Mouse (Mus musculus) midbrain, embryonic 11.5 days (tissue): Measurements from ENCODE around the gene Ms4a10. TPM values are rescaled to one million over a fixed set of nuclear protein-coding genes. Genes with fewer than 3 reads are reported as not detected.
A peak's percentile ranks its signal among the peaks of the same experiment; 100 is the strongest.

Source experiments
- ATAC-seq: fragments of 200-750 bp; cut with Nextera tagmentation; 2 replicates; pipeline ENCODE4 v1.8.0; 2017; ENCODE audit warnings: moderate TSS enrichment, moderate library complexity; ENCODE audit not compliant: low FRiP score
- DNase-seq: peaks from one replicate; pipeline ENCODE4 v3.0.0; 2015; ENCODE audit warnings: low spot score; ENCODE audit errors: missing footprints
- H3K27ac ChIP-seq: fragments of 300-500 bp; sonication (generic); 2 replicates; pipeline ENCODE4 v1.5.1; 2014; ENCODE audit warnings: low read depth, low read length
- H3K27me3 ChIP-seq: fragments of 300-500 bp; sonication (generic); 2 replicates; pipeline ENCODE4 v1.6.1; 2014; ENCODE audit warnings: mild to moderate bottlenecking, low read length, moderate library complexity, mixed read lengths; ENCODE audit not compliant: control insufficient read depth, insufficient read depth
- H3K36me3 ChIP-seq: fragments of 300-500 bp; sonication (generic); 2 replicates; pipeline ENCODE4 v1.6.1; 2014; ENCODE audit warnings: mild to moderate bottlenecking, low read length, moderate library complexity, mixed read lengths; ENCODE audit not compliant: control insufficient read depth, insufficient read depth
- H3K4me1 ChIP-seq: fragments of 300-500 bp; sonication (generic); 2 replicates; pipeline ENCODE4 v1.6.1; 2014; ENCODE audit warnings: low read length; ENCODE audit not compliant: control insufficient read depth, insufficient read depth
- H3K4me2 ChIP-seq: fragments of 300-500 bp; sonication (generic); 2 replicates; pipeline ENCODE4 v1.6.1; 2014; ENCODE audit warnings: mild to moderate bottlenecking, moderate library complexity
- H3K4me3 ChIP-seq: fragments of 300-500 bp; sonication (generic); 2 replicates; pipeline ENCODE4 v1.5.1; 2014; ENCODE audit warnings: low read depth, low read length
- H3K9ac ChIP-seq: fragments of 300-500 bp; sonication (generic); 2 replicates; pipeline ENCODE4 v1.6.1; 2014; ENCODE audit warnings: low read length
- H3K9me3 ChIP-seq: fragments of 300-500 bp; sonication (generic); 2 replicates; pipeline ENCODE4 v1.6.1; 2016; ENCODE audit warnings: low read length; ENCODE audit not compliant: control insufficient read depth
- WGBS: fragments of 180-500 bp; shearing (Covaris S2); extraction: QIAGEN DNeasy Blood & Tissue Kit; methylation state at CpG from one replicate; pipeline ENCODE4 v1.1.7; 2014; 5-methylcytosine and 5-hydroxymethylcytosine counted together
- polyA plus RNA-seq: library from polyadenylated mRNA; unstranded; fragments of >200 nt; fragmentation: Nextera tagmentation; extraction: Ambion mirVana; gene quantifications from 2 replicates; pipeline ENCODE4 v1.2.1, GENCODE M21; 2014

The Ms4a10 gene
- polyA plus RNA-seq, 1 experiment from 2014 or later = not detected

- H3K27ac ChIP-seq = no peak overlapping the region
- H3K4me3 ChIP-seq = no peak overlapping the region
- no peak overlapping the region for H3K4me2 ChIP-seq
- no peak for ATAC-seq
- H3K9ac ChIP-seq = no peak overlapping the region
- H3K36me3 ChIP-seq = no peaks in the 10 kb centered on the region
- no peaks in the 10 kb centered on the region for H3K4me1 ChIP-seq
- no peak for DNase-seq
- no peaks in the 10 kb centered on the region for H3K27me3 ChIP-seq
- WGBS = 90% methylated on average over 1 of the region's 1 CpGs
- H3K9me3 ChIP-seq = no peaks in the 10 kb centered on the region
Observed at GRCm38 (mm10) chr19:10988563-10988962, 14.1 kb upstream of the Ms4a10 start.

- Histone ChIP-seq H3K27ac (no peak overlapping the region), H3K4me3 (no peak overlapping the region), H3K4me2 (no peak overlapping the region), H3K4me1 (no peaks in the 10 kb centered on the region), H3K9me3 (no peaks in the 10 kb centered on the region), H3K27me3 (no peaks in the 10 kb centered on the region), H3K36me3 (no peaks in the 10 kb centered on the region), H3K9ac (no peak overlapping the region)
- DNase-seq (no peak), ATAC-seq (no peak)
- 89% methylated on average over 4 of the region's 4 CpGs for WGBS
Observed at GRCm38 (mm10) chr19:10985889-10986288, 11.4 kb upstream of the Ms4a10 start.

GRCm38 (mm10) chr19:10984551-10984950 is 10.1 kb upstream of the Ms4a10 start:
- no peak for ATAC-seq
- no peaks in the 10 kb centered on the region for H3K9me3 ChIP-seq
- DNase-seq = no peak
- H3K4me2 ChIP-seq = no peak overlapping the region
- H3K9ac ChIP-seq = no peak overlapping the region
- H3K27ac ChIP-seq = no peak overlapping the region
- no peaks in the 10 kb centered on the region for H3K27me3 ChIP-seq
- WGBS = 82% methylated on average over 13 of the region's 13 CpGs
- H3K36me3 ChIP-seq = no peaks in the 10 kb centered on the region
- no peak overlapping the region for H3K4me3 ChIP-seq
- H3K4me1 ChIP-seq = peaks cover 1% of the 10 kb centered on the region; the same call in 1 of the 2 replicates

GRCm38 (mm10) chr19:10983146-10983545 is 8.7 kb upstream of the Ms4a10 start:
- Histone ChIP-seq H3K9ac (no peak overlapping the region), H3K27me3 (no peaks in the 10 kb centered on the region), H3K27ac (no peak overlapping the region), H3K36me3 (no peaks in the 10 kb centered on the region), H3K4me3 (no peak overlapping the region), H3K4me2 (peak overlapping the region; percentile 19; the same call in 1 of the 2 replicates), H3K4me1 (peaks cover 2% of the 10 kb centered on the region; the same call in 1 of the 2 replicates), H3K9me3 (no peaks in the 10 kb centered on the region)
- ATAC-seq (no peak), DNase-seq (peak; percentile 90)
- WGBS = 25% methylated on average over 14 of the region's 14 CpGs

- Histone ChIP-seq H3K4me3 (no peak overlapping the region), H3K4me1 (peaks cover 2% of the 10 kb centered on the region; the same call in 1 of the 2 replicates), H3K9ac (no peak overlapping the region), H3K9me3 (no peaks in the 10 kb centered on the region), H3K4me2 (no peak overlapping the region), H3K36me3 (no peaks in the 10 kb centered on the region), H3K27me3 (no peaks in the 10 kb centered on the region), H3K27ac (no peak overlapping the region)
- WGBS = 87% methylated on average over 5 of the region's 5 CpGs
- ATAC-seq (peak; percentile 15; the same call in 1 of the 2 replicates), DNase-seq (no peak)
Observed at GRCm38 (mm10) chr19:10980210-10980609, 5.7 kb upstream of the Ms4a10 start.

GRCm38 (mm10) chr19:10979184-10980168 is 5.0 kb upstream of the Ms4a10 start:
- Histone ChIP-seq H3K27ac (no peak overlapping the region), H3K36me3 (no peaks in the 10 kb centered on the region), H3K9me3 (no peaks in the 10 kb centered on the region), H3K27me3 (no peaks in the 10 kb centered on the region), H3K4me1 (peaks cover 2% of the 10 kb centered on the region; the same call in 1 of the 2 replicates), H3K4me2 (peak overlapping the region; percentile 12; the same call in 1 of the 2 replicates), H3K4me3 (no peak overlapping the region), H3K9ac (no peak overlapping the region; the same call in 1 of the 2 replicates)
- DNase-seq (peak; percentile 93), ATAC-seq (peak; percentile 70)
- WGBS = 11% methylated on average over 18 of the region's 18 CpGs

GRCm38 (mm10) chr19:10976318-10976717 is 1.8 kb upstream of the Ms4a10 start:
- H3K27me3 ChIP-seq = no peaks in the 10 kb centered on the region
- DNase-seq (no peak), ATAC-seq (no peak)
- H3K9me3 ChIP-seq = no peaks in the 10 kb centered on the region
- 61% methylated on average over 4 of the region's 4 CpGs for WGBS
- no peaks in the 10 kb centered on the region for H3K36me3 ChIP-seq
- peaks cover 2% of the 10 kb centered on the region; the same call in 1 of the 2 replicates for H3K4me1 ChIP-seq
- no peak overlapping the region for H3K4me3 ChIP-seq
- H3K9ac ChIP-seq = no peak overlapping the region
- H3K4me2 ChIP-seq = no peak overlapping the region
- H3K27ac ChIP-seq = no peak overlapping the region

DNA sequence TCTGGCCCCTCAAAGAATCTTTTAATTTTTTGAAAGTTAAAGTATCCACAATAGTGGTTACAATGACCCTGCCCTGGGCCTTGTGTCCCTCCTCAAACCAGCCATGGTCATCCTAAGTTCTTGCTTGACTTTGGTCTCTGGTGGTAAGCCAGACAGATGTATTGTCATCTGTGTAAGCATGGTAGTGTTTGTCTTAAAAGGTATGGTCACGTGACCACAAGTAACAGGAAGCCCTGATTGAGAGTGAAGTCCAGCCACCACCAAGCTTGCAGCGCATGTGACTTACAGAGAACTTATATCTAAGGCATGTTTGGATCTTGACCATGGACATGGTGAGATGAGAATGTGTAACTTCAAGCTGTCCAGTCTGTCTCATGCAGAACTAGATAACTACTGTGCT is 717 bp upstream of the Ms4a10 start:
- H3K27ac ChIP-seq = no peak overlapping the region
- H3K9me3 ChIP-seq = no peaks in the 10 kb centered on the region
- no peaks in the 10 kb centered on the region for H3K27me3 ChIP-seq
- DNase-seq (no peak), ATAC-seq (no peak)
- 84% methylated on average over 2 of the region's 2 CpGs for WGBS
- no peak overlapping the region for H3K4me2 ChIP-seq
- no peaks in the 10 kb centered on the region for H3K36me3 ChIP-seq
- H3K4me1 ChIP-seq = peaks cover 2% of the 10 kb centered on the region; the same call in 1 of the 2 replicates
- H3K9ac ChIP-seq = no peak overlapping the region
- H3K4me3 ChIP-seq = no peak overlapping the region

DNA sequence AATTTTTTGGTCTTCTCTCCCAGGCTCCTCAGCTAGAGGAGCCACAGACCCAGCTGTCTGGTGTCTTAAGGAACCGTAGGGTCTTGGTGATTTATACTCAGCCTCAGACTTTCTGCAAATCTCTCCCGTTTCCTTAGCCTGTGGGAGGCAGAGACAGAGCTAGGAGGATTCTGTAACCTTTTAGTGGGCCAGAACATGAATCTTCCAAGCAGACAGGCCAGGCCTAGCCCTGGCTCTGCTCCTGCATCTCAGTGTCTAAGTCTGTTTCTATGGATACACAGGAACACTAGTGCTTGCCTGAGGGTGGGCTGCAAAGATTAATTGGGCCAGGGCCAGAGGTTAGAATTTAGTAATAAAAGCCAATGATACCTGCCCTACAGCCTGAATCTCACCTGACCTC is 1.3 kb downstream of the Ms4a10 start:
- ATAC-seq (no peak), DNase-seq (no peak)
- Histone ChIP-seq H3K27me3 (no peaks in the 10 kb centered on the region), H3K27ac (no peak overlapping the region), H3K36me3 (no peaks in the 10 kb centered on the region), H3K9ac (no peak overlapping the region), H3K4me1 (no peaks in the 10 kb centered on the region), H3K4me2 (no peak overlapping the region), H3K9me3 (no peaks in the 10 kb centered on the region), H3K4me3 (no peak overlapping the region)
- 67% methylated on average over 2 of the region's 2 CpGs for WGBS
